Mouse (Mus musculus) frontal cortex, postnatal 25 days (tissue): ENCODE results near the gene Epha2.

Source experiments
- DNase-seq, 2 experiments: peaks; one replicate each; pipeline ENCODE4 v3.0.0; 2022; ENCODE audit warnings: low spot score in 2 of 2

Gene Epha2

GRCm38 (mm10) chr4:141279783-141280182, 21.3 kb upstream of the Epha2 start:
- no peak for DNase-seq

- DNase-seq = no peak
Measured at GRCm38 (mm10) chr4:141280471-141280870, 20.6 kb upstream of the Epha2 start.

GRCm38 (mm10) chr4:141281153-141281552, 19.9 kb upstream of the Epha2 start:
- no peak for DNase-seq

- no peak for DNase-seq
Measured at GRCm38 (mm10) chr4:141281578-141281977, 19.5 kb upstream of the Epha2 start.

- no peak for DNase-seq
Measured at GRCm38 (mm10) chr4:141282087-141282486, 19.0 kb upstream of the Epha2 start.

- no peak for DNase-seq
Measured at GRCm38 (mm10) chr4:141282623-141283022, 18.4 kb upstream of the Epha2 start.

- DNase-seq = no peak
Measured at GRCm38 (mm10) chr4:141283176-141283878, 17.7 kb upstream of the Epha2 start.

GRCm38 (mm10) chr4:141283879-141284411, 17.1 kb upstream of the Epha2 start:
- DNase-seq = no peak

GRCm38 (mm10) chr4:141284486-141284885, 16.6 kb upstream of the Epha2 start:
- no peak for DNase-seq

GRCm38 (mm10) chr4:141285128-141285527, 15.9 kb upstream of the Epha2 start:
- DNase-seq = no peak

- no peak for DNase-seq
Measured at GRCm38 (mm10) chr4:141286860-141287517, 14.1 kb upstream of the Epha2 start.

GRCm38 (mm10) chr4:141287518-141288004, 13.5 kb upstream of the Epha2 start:
- DNase-seq = no peak

- no peak for DNase-seq
Measured at GRCm38 (mm10) chr4:141288152-141288551, 12.9 kb upstream of the Epha2 start.

- DNase-seq = no peak
Measured at GRCm38 (mm10) chr4:141291571-141292375, 9.3 kb upstream of the Epha2 start.

- no peak for DNase-seq
Measured at GRCm38 (mm10) chr4:141295774-141296186, 5.3 kb upstream of the Epha2 start.

- DNase-seq = no peak
Measured at GRCm38 (mm10) chr4:141297934-141298333, 3.1 kb upstream of the Epha2 start.

GRCm38 (mm10) chr4:141299356-141299755, 1.7 kb upstream of the Epha2 start:
- DNase-seq = no peak

GRCm38 (mm10) chr4:141300196-141300595, 844 bp upstream of the Epha2 start:
- no peak for DNase-seq

- DNase-seq = no peak
Measured at GRCm38 (mm10) chr4:141301591-141302427, 769 bp downstream of the Epha2 start.

- DNase-seq = no peak
Measured at GRCm38 (mm10) chr4:141302428-141303401, 1.7 kb downstream of the Epha2 start.
